Mouse (Mus musculus): ENCODE results near the gene Tff1.
A peak's percentile ranks its signal among the peaks of the same experiment; 100 is the strongest.

DNA sequence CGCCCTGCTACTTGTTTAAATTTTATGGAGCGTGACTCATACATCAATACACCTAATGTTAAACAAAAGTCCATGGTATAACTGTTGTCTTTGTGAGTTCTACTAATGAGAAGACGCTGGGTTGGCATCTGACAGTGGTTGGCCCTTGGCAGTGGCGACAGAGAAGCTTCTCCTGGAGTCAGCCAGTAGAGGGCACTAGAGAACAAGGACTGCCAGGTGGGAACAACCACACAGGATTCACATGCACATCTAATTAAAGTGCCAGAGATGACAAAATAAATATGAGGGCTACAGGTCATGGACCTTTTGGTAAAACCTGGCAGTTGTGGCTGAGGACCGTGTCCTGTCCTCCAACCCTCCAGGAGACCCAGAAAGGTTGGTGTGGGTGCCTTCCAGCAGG is 26.7 kb downstream of the Tff1 start:
- TF ChIP-seq EP300 (IDR thresholded peaks at IDR 0.05; ENCODE audit: low read depth) = no peak
- TF ChIP-seq CTCF (IDR thresholded peaks at IDR 0.05; ENCODE audit: low read depth) = peak; percentile 90

Measured in liver, postnatal 0 days (tissue).